Mouse (Mus musculus): Measurements from ENCODE around the gene Tmem8b.

The Tmem8b gene

DNA sequence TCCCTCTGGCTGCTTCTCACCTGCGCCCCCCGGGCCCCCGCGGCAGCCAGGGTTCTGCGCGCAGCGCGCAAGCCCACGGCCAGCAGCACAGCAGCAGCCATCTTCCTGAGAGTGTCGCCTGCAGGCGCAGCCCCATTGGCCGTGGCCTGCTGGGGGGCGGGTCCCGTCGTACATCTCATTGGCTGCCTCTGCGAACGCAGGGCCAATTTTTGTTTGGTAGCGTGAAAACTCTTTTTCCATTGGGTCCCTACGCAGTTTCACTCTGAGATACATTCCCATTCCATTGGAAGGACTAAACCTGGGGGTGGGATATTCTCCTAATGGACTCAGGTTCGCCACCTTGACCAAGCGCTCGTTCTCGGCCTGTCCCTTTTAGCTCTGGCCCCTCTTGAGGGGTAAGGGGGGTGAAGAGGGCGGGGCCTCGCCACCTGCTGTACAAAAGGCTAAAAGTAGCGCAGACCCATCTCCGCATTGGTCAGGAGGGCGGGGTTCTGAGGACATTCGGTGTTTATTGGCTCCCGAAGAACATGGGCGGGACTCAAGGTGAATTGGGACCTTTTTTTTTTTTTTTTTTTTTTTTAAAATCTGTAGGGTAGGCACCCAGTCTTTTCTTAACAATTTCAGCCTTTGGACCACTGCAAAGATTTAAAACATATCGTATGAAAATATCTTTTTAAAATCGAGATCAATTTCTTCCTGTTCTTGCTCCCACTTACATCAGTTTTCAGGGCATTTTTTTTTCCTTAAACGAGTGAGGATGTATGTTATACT is 12.2 kb upstream of the Tmem8b start, which contains the start of gene Hint2:
Hint2 (minus strand) TSS at position 128 of the 771 bp plus-strand sequence.
- peak; percentile 95 to 96 for DNase-seq (ENCODE audit: low spot score in 2 of 2)

DNA sequence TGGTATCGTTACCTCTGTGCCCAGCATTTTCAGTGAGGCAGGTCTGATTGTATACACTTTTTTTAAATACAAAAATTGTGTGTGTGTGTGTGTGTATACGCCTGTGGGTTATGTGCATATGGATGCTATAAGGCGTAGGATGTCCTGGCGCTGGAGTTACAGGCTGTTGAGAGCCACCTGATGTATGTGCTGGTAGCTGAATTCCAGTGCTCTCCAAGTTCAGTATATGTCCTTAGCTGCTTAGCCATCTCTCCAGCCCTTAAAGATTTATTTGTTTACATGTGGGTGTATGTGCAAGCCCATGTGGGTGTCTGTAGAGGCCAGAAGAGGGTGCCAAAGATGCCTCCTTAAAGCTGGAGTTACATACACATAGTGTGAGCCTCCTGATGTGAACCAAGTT is 11.6 kb upstream of the Tmem8b start:
- peak in 1 of 2 experiments; percentile 26 for DNase-seq (ENCODE audit: low spot score in 2 of 2)

DNA sequence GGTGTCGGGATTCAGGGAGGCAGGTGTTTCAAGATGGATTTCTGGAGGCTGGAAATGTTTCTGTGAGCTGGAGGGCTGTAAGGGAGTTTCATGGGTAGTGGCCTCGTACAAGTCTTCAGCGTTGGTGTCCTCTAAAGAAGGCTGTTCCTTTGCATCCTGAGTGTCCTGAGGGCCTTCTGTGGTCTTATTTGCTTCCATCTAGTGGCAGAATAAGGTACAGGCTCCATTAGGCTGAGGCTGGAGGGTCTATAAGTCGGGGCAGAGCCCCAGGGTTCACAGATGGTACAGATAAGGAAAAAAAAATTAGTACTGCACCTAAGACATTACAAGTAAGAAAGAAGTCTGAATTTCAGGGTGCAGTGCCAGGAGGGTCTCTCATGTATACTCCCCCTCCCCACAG is 2.4 kb upstream of the Tmem8b start:
- DNase-seq (ENCODE audit: low spot score in 2 of 2), result no peak

DNA sequence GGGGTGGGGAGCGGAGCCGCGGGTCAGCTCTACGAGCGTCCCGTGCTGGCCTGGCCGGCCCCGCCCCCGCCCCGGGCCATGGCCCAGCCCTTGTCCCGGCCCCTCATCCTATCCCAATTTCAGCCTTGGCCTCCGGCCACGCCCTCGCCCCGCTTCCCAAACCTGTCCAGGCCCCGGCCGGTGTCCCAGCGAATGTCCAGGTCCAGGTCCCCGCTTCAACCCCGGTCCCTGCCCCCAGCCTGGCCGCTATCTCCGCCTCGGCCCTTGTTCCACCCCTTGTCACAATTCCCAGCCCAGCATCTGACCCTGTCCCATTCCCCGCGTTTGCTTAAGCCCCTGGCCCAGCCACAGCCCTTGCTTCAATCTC is 640 bp downstream of the Tmem8b start:
- DNase-seq (ENCODE audit: low spot score in 2 of 2), result no peak

DNA sequence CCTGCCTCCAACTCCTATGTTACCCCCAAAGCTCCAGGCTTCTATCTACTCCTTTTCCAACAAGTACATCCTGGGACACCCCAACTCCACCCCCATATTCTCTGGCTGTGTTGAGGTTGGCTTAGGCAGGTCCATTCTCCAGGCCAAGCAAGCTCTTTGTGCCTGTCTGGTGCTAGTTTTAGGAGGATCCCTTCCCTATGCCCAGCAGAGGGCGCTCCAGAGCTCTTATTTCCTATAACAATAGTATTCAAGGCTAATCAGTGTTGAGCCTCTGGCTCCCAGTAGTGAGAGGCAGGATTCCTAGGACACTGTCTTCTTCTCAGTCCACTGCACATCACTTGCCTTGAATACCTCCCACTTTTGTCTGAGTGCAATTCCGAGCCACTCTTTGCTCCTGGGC is 3.3 kb downstream of the Tmem8b start:
- DNase-seq (ENCODE audit: low spot score in 2 of 2), result peak in 1 of 2 experiments; percentile 90

DNA sequence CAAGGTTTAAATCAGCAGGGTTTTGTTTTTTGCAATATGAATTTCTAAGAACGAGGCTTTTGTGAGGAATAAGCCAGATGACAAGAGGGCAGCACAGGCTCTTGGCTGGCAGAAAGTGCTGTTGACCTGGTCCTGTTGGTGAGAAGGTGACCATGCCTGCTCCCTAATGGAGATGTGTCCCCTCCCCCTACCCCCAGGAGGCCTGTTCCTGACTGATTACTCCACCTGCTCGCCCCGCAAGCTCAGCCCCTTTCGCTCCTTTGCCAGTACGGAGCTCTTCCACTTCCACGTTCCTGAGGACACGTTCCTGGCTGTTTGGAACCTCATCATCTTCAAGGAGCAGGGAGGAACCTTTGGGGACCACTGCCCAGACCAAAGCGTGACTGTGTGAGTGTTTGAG is 4.9 kb downstream of the Tmem8b start:
- no peak for DNase-seq (ENCODE audit: low spot score in 2 of 2)

DNA sequence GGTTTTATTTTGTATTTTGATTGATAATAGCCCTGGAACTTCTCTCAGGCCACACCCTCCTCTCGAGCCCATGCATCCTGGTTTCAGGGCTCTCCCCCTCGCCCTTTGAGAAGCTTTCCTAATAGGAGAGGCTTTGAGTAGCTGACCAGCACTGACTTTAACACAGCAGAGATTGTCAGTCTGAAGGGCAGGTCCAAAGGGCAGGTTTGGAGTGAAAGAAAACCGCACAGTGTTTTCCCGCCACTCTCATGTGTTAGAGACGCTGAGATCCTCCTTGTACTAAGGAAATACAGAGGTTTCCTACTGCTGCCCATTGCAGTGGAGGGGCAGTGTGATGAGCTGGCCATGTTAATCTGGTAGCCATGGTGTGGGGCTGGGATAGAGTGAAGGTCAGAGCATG is 6.2 kb downstream of the Tmem8b start:
- DNase-seq (ENCODE audit: low spot score in 2 of 2), result no peak

DNA sequence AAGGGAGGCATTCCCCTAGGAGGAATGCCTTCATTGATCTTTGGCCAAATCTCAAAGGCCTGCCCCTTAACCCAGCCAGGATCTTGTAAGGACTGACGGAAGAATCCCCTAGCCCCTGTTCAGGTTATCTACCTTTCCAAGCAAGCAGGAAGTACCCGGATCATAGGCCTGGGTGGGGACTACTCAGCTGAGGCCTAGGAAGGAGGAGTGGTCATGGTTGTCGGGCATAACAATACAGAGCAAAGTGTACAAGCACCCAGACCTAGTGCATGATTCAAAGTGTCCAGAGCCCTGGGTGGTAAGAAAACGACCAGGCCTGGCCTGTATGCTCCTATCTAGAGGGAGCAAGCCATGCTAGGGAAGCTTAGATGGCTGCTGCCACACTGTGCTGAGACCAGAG is 6.8 kb downstream of the Tmem8b start:
- no peak for DNase-seq (ENCODE audit: low spot score in 2 of 2)

DNA sequence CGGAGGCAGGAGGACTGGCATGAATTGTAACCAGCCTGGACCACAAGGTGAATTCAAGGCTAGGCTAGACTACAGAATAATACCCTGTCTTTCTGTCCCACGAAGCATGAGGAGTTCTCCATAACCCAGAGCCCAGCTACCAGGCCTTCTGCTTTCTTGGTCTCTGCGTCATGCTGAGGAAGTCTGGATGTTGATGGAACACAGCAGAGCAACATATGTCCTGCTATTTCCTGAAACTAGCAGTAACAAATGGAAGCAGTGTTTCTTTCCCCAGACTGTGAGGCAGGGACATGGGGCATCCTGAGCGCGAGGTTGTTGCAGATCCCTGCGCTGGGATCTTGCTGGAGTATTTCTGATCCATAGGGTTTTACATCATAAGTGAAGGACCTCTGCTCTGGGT is 9.8 kb downstream of the Tmem8b start:
- no peak for DNase-seq (ENCODE audit: low spot score in 2 of 2)

DNA sequence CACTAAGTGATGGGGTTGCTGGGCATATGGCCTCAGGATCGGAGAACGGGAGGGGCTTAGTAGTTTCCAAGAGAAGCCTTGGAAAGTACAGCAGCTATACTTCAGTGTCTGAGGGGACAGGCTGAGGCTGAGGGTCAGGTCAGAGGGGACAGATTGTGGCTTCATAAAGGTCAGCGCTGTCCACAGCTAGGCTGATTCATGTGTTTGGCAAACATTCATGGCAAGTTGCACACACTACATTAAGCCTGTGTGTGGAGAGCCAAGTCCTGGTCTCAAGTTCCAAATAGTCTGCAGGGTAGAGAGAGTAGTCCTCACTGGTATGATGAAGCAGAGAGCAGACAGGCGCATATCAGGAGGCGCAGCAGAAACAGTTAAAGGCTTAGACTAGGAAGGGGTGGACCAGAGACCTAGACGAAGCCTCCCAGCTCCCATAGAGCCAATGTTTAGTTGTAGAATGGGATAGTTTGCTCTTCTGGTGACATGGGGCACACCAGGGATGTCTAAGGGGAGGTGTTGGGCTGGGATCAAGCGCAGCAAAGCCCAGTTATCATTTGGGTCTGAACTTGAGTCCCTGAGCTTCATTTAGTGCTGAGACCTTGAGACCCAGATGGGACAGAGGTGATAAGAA is 10.8 kb downstream of the Tmem8b start:
- DNase-seq (ENCODE audit: low spot score in 2 of 2), result no peak

DNA sequence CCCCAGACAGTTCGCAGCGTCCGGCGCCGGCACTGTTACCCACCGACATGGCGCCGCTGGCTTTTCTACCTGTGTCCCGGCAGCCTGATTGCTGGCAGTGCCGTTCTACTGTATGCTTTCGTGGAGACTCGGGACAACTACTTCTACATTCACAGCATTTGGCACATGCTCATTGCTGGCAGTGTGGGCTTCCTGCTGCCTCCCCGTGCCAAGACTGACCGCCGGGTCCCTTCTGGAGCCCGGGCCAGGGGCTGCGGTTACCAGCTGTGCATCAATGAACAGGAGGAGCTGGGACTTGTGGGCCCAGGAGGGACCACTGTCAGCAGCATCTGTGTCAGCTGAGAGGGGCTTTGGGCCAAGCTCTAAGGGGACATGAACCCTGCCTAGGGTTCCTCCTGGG is 21.2 kb downstream of the Tmem8b start:
- DNase-seq (ENCODE audit: low spot score in 2 of 2), result no peak

DNA sequence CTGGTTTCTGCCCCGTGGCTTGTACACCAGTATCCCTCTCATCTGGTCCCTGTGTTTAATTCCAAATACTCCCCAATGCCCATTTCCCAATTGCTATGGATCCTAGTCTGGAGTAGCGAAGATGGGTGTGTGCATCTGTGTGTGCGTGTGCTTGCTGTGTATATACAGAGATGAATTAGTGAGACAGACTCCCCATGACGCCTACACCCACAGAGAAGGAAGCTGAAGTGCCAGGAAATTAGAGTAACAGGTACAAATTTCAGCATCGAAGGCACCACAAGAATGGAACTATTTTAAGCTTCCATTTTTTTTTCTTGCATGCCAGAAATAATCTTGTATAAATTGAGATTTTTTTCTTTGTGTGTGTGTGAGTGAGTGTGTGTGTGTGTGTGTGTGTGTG is 22.3 kb downstream of the Tmem8b start:
- peak in 1 of 2 experiments; percentile 31 for DNase-seq (ENCODE audit: low spot score in 2 of 2)

DNA sequence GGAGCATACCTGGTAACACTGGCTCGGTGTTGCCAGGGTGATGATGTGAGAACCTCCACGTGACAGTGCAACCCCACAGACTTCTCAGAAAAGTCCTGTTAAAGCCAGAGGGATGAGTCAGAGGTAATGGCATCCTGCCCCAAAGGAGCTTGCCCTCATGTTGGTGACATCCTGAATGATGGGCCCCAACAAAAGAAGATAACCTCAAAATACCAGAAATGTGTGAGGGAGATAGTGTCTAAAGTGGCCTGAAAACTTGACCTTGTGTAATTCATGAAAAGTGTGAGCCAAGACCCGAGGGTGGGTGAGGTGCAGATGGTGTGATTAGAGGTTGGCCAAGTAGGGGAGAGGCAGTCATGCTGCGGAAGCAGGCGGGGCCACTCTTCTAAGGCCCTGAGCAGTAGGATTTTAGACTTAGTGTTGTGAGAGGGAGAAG is 25.1 kb downstream of the Tmem8b start:
- no peak for DNase-seq (ENCODE audit: low spot score in 2 of 2)

DNA sequence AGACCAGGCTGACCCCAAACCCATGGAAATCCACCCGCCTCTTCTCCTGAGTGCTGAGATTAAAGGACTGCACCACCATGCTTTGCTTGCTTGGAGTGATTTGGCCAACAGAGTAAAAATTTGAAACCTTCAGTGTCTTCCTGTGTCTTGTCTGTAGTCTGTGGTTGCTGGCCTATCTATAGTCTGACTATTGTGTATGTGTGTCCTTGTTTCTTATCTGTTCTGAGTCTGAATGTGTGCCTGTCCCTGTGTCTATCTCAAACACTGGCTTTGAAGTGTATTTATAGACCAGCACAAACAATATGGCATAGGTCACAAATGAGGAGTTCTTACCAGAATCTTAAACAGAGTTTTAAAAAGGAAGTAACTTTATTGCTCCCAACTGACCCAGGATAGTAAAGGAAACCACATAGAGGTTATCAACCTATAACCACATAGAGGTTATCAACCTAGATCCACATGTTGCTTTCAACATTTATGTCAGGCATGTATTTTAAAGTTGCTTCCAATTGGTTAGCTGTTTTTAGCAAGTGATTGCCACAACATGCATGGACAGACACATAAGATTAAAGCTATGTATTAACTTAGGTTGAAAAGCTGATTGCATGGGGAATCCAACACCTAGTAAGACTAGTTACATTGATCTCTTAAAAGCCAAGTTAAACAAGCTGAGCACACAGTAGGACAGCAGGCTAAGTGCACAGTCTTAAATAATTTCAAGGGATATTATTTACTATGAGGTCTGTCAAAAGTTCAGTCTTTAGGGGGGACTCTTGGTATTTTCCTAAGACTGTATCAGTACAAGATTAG is 25.9 kb downstream of the Tmem8b start:
- no peak for DNase-seq (ENCODE audit: low spot score in 2 of 2)

DNA sequence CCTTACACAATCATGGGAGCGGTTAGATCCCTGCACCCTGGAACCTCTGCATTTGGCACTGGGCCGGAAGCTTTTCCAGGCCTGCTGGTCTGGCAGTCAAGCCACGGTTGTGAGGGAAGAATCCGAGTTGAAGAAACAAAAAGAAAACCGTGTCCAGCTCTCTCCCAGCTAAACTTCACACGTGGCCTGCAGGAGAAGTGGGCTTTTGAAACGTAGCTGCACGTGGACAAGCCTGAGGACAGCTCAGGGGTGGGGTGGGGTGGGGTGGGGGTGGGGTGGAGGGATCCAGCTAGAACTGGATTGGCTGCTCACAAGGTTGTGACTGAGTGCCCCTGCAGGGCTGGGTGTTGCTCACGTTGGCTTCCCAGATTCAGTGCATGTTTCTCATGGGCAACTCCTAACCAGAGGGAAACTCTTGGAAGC is 26.5 kb downstream of the Tmem8b start:
- no peak for DNase-seq (ENCODE audit: low spot score in 2 of 2)

DNA sequence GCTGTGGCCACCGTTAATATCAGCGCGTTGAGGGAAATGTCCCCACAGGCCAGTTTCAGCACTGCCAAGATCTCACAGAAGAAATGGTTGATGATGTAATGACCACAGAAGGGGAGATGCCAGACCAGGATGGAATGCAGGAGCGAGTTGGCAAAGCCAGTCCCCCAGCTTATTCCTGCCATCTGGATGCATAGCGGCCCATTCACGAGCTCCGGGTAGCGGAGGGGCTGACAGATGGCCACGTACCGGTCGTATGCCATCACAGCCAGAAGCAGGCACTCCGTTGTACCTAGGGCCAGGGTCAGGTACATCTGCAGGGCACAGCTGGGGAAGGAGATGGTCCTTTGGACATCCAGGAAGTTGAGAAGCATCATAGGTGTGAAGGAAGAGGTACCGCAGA is 27.8 kb downstream of the Tmem8b start:
- DNase-seq (ENCODE audit: low spot score in 2 of 2), result no peak

DNA sequence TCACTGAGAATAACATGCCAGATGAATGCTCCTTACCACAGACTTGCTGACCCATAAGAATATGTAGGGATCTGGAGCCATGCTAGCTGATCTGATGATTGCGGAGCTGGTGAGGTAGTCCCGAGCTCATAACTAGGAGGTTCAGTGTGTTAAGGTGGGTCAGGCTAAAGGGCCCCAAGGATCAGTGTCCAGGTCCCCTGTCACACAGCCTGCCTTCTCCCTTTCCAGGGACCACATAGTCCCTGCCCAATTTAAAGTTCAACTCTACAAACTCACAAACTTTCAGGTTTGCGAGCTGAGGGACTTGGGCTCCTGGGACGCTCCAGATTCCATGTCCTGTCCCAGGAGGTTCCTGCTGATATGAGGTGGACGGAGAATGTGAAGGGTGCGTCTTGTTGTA is 31.9 kb downstream of the Tmem8b start, which contains the start of gene Olfr70:
Olfr70 (minus strand) TSS at position 101 of the 400 bp plus-strand sequence.
- no peak for DNase-seq (ENCODE audit: low spot score in 2 of 2)

DNA sequence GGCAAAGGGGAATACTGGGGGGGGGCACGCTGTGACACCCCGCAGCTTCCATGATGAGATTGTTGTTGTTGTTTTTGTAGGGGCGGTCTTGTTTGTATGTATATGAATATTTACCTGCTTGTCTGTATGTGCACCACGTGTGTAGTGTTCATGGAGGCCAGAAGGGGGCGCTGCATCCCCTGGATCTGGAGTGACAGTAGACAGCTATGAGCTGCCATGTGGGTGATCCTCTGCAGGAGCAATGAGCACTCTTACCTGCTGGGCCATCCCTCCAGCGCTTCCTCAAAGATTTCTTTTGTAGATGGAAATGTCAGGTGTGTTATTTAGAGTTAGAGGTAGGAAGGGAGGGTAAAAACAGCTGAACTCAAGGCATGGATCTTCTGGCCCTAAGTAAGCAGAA is 34.7 kb downstream of the Tmem8b start:
- no peak for DNase-seq (ENCODE audit: low spot score in 2 of 2)

DNA sequence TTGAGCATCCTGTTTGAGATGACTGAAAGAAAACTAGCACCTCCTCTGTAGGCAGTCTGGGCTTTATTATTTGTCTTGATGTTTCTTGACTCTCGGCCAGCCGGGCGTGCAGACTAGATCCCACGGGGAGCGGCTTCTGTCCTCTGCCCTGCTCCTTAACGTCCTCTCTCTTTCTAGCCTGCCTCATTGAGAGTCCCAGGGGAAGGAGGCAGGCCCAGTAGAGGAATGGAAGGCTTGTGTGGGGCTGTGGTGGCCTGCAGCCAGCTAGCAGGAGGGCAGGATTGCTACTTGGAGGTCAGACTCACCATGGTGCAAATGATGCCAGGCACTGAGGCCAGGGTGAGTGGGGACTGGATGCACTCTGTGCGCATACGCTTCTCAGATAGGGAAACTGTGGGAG is 35.1 kb downstream of the Tmem8b start:
- no peak for DNase-seq (ENCODE audit: low spot score in 2 of 2)

DNA sequence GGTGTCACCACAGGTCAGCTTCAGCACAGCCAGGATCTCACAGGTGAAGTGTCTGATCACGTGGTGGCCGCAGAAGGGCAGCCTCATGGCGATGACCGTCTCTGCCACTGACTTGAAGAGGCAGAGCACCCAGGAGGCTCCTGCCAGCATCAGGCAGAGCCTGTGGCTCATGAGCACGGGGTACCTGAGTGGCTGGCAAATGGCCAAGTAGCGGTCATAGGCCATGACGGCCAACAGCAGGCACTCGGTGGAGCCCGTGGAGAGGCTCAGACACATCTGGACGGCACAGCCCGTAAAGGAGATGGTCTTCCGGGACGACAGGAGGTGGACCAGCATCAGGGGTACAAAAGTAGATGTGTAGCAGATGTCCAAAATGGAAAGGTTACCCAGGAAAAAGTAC is 37.2 kb downstream of the Tmem8b start:
- no peak for DNase-seq (ENCODE audit: low spot score in 2 of 2)

DNA sequence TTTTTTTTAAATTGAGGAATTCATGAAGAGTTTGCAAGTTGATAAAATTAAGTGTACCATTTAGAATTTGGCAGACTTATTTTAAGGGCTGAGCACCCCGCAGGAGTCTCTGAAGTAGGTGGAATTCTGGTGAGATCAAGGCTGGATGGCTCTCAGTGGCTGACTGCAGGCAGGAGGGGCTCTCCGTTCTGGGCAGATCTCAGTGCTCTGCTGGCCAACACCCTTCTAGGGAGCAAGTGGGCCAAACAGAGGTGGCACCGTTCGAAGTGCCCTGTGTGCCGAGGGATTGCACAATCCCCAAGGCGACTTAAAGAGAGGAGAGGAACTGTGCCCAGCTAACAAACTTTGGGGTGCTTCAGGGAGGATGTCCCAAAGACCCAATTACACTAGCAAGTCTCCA is 41.1 kb downstream of the Tmem8b start, which contains the start of gene Olfr71:
Olfr71 (minus strand) TSS at position 387 of the 400 bp plus-strand sequence.
- no peak for DNase-seq (ENCODE audit: low spot score in 2 of 2)

DNA sequence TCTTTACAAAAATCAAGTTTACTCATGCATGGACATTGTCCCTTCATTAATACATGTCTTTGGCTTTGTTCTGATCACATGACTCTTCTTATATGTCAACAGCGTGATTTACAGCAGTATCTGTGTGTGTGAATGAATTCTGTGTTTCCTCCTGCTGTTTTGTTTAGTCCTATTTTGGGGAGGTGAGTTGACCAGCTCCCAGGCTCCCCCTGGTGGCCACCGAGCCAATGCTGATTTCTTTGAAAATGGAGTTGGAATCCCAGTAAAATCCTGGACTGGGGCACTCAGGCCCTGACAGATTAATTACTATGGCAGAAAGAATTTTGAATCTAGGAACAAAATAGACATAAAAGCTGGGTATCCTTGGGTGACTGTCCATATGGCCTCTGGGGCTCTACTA is 43.0 kb downstream of the Tmem8b start:
- DNase-seq (ENCODE audit: low spot score in 2 of 2), result peak in 1 of 2 experiments; percentile 76
